Mouse (Mus musculus) induced T-regulatory cell, adult 2 months (primary cell): ENCODE data around the gene Cfap77.
"Not testable (repeated sequence)": the region's sequence is repeated elsewhere in the genome, so short reads cannot be mapped to it uniquely, and the experiment has no call there.

Source experiments
- DNase-seq: peaks from one replicate; pipeline ENCODE4 v3.0.0-alpha.2; 2012; ENCODE audit warnings: low read depth

Cfap77 gene

DNA sequence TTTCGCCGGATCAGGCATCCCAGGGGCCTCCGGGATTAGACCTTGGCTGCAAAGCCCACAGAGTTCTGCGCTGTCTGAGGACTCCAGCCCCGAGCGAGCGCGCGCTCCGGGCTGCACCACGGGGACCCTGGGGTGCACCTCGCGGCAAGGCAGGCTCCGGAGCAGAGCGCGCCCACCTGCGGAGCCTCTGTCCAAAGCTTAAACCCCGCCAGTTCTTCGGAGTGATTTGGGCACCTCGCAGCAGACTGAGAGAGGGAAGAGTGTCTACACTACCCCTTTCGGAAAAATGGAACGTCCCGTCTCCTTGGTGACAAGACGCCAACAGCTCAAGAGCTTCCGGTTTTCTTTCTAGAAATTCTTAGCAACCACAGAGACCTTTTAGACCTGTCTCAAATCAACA lies at the start of gene Cfap77:
TSS of gene Cfap77 (minus strand) at position 76 of the 400 bp plus-strand sequence.
- peak; percentile 94 for DNase-seq

- peak; percentile 78 for DNase-seq
Measured at GRCm38 (mm10) chr2:29102416-29103377, 47.8 kb upstream of the Cfap77 start.

DNA sequence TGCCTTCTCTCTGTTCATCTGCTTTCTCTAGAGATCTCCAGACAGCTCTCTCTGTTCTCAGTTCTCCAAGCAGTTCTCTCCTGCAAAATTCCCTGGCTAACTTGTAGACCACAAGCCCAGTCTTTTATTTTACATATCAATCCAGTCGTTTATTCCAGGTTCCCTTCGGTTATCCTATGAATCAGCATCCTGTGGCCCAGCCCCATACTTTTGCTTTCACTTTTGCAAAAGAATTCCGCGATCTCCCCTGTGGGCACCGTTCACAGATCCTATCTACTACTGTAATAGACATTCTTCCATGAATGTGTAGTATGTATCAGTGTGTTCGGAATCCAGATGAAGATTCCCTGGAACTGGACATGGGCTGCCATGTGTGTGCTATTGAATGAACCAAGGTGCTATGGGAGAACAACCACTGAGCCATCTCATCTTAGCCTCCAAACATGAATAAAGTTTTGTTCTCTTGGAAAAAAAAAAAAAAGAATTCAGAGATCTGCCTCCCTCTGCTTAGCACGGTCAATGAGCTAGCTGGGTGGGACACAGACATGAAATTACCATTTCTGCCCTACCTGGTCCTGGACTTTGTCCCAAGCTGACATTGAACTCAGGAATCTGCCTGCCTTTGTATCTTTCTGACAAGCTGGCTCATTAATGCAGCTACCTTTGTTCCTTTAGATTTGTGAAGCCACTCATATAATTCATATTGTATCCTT lies 46.1 kb upstream of the Cfap77 start:
- peak; percentile 66 for DNase-seq

GRCm38 (mm10) chr2:29099646-29100045 lies 44.8 kb upstream of the Cfap77 start:
- no peak for DNase-seq

GRCm38 (mm10) chr2:29098786-29099185 lies 43.9 kb upstream of the Cfap77 start:
- no peak for DNase-seq

- DNase-seq = not testable (repeated sequence)
Measured at GRCm38 (mm10) chr2:29097955-29098354, 43.1 kb upstream of the Cfap77 start.

DNA sequence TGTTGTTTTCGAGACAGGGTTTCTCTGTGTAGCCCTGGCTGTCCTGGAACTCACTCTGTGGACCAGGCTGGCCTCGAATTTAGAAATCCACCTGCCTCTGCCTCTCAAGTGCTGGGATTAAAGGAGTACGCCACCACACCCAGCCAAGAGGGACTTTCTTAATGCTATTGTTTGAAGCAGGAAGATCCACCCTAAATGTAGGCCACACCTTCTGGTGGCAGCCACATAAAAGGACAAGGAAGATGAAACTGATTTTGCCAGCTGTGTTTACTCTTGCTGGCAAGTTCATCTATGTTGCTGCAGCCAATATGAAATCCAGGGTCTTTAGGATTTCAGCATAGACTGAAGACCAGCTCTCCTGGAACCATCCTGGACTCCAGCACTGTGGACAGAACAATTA lies 42.6 kb upstream of the Cfap77 start:
- peak; percentile 86 for DNase-seq

- peak; percentile 77 for DNase-seq
Measured at GRCm38 (mm10) chr2:29096751-29097150, 41.9 kb upstream of the Cfap77 start.

GRCm38 (mm10) chr2:29095674-29096073 lies 40.8 kb upstream of the Cfap77 start:
- DNase-seq = peak; percentile 83

DNA sequence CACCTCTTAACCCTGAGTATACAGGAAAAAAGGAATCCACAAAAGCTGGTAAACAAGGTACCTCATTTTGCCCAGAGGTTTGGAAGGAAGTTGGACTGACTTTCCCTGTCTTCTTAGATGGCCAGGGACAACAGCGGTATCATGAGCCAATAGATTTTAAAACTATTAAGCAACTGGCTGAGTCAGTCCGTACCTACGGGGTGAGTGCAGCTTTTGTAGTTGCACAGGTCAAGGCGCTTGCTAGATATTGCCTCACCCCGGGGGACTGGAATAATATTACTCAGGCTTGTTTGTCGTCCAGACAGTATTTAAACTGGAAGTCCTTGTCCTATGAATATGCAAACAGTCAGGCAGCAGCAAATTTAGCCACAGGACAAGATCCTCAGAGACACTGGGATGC lies 34.4 kb upstream of the Cfap77 start:
- not testable (repeated sequence) for DNase-seq

GRCm38 (mm10) chr2:29086026-29086425 lies 31.2 kb upstream of the Cfap77 start:
- DNase-seq = no peak

DNA sequence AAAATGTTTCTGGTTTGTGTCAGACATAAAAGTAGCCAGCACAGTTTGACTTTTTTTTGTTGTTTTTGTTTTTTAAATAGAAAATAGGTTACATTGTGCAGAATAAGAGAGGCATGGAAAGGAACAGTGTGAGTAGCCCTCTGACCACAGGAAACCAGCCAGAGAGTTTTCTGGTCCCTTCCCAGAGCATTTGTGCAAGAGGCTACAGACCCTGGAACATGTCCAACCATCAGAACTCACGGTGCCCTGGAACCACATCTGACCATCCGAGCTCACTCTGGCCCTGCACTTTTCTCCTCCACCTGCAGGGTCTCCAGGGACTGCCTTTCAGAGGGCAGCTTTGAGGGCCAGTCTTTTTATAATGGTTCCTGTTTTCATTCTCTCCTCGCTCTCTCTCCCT lies 27.1 kb upstream of the Cfap77 start:
- DNase-seq = no peak

GRCm38 (mm10) chr2:29076226-29076625 lies 21.4 kb upstream of the Cfap77 start:
- DNase-seq = no peak

DNA sequence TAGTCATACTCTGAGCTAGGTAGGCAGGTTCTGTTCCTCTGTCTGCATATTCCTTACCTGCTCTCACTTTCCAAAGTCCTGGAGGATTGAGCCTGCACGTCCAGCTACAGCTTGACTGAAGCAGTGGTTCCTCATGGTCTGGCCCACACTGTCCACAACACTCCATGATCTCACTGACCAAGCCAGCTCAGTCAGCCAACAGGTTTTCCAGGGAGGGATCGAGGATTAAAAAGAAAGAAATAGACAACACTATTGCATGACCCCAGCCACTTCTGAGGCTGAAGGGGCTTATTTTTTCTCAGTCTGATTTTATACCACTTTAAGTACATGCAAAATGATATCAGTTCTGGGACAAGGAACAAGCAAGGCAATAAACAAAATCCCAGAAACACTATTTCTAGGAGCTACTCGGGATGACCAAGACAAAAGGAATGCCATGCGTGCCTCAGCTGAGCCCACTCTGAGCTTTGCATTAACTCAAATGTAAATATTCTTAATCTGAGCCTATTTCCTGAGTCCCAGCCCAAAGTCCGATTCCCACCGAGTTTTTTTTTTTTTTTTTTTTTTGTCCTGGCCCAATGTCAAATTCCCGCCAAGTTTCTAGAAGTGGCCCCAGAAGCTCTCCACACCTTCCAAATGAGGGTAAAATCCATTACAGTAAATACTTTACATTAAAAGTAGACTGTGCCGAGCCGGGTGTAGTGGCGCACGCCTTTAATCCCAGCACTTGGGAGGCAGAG lies 20.6 kb upstream of the Cfap77 start:
- no peak for DNase-seq

GRCm38 (mm10) chr2:29074676-29075075 lies 19.8 kb upstream of the Cfap77 start:
- no peak for DNase-seq

DNA sequence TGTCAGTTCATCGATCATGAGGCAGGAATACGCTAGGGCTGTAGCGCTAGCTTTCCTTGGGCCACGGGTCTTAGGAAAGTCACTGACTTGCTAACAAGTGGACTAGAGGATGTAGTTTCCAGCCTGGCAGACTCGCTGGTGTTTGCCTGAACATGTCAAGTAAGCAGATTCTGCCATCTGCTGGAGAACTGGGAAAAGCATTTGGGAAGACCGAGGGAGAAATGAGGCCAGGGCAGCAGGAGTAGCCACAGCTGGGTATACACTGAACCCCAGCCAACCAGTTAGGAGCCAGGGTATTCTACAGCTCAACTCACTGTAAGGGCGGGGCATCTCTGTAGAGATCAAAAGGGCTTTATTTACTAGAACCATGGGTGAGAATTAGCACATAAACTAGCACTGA lies 11.5 kb upstream of the Cfap77 start:
- no peak for DNase-seq

DNA sequence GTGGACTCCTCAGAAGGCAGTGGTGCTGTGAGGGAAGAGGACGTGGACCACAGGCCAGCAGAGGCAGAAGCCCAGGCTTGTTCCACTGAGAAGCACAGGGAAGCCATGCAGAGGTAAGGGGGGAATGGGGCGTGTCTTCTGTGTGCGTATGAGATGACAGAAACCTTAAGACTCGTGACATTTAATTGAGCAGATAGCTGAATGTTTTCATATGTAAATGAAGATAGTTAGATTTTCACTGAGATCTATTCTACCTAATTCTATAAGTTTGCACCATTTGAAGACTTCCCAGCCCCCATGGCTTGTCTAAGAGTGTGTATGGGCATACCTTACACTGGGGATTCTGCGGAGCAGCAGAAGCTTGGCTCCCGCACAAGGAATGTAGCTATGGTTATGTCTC lies 10.9 kb upstream of the Cfap77 start:
- no peak for DNase-seq

DNA sequence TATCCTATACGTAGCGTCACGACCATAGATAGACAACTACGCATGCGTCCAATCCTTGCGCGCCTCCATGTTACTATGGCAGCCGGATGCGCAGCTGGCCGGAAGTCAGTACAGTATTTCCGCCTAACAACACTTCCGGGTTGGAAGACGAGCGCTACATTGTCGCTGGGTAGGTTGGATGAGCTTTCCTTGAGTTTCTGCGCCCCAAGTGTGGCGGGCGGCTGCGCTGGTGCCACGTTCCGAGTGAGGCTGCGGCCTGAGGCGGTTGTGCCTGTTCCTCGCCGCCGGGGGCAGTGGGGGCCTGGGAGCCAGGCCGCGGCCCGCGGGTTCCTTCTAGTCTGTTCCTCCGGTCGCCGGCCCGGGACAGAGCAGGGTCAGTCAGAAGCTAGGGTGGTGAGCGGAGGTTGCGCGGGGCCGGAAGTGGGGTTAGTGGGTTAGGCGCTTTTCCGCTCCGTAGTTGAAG lies 5.3 kb upstream of the Cfap77 start, which contains the start of gene Ttf1:
TSS of gene Ttf1 (plus strand) at position 128 of the 463 bp plus-strand sequence.
- DNase-seq = peak; percentile 96

GRCm38 (mm10) chr2:29054545-29054935 lies 326 bp downstream of the Cfap77 start:
- DNase-seq = no peak

- peak; percentile 91 for DNase-seq
Measured at GRCm38 (mm10) chr2:29053802-29054544, 893 bp downstream of the Cfap77 start.

GRCm38 (mm10) chr2:29052943-29053454 lies 1.9 kb downstream of the Cfap77 start:
- peak; percentile 86 for DNase-seq
